Mouse (Mus musculus) liver, embryonic 12.5 days (tissue): ENCODE results near the gene Smim5. TPM values are rescaled to one million over a fixed set of nuclear protein-coding genes. Genes with fewer than 3 reads are reported as not detected.

Source experiments
- ATAC-seq: fragments of 200-750 bp; cut with Nextera tagmentation; 2 replicates; pipeline ENCODE4 v1.8.0; 2017; ENCODE audit warnings: moderate number of reproducible peaks, mild to moderate bottlenecking, moderate library complexity
- H3K27ac ChIP-seq: fragments of 300-500 bp; sonication (generic); 2 replicates; pipeline ENCODE4 v1.5.1; 2016; ENCODE audit warnings: mild to moderate bottlenecking
- H3K27me3 ChIP-seq: fragments of 300-500 bp; sonication (generic); replicated peaks from 2 replicates; pipeline ENCODE4 v1.6.1; 2016; ENCODE audit warnings: mild to moderate bottlenecking, moderate library complexity
- H3K36me3 ChIP-seq: fragments of 300-500 bp; sonication (generic); 2 replicates; pipeline ENCODE4 v1.6.1; 2016; ENCODE audit warnings: mild to moderate bottlenecking, moderate library complexity
- H3K4me1 ChIP-seq: fragments of 300-500 bp; sonication (generic); 2 replicates; pipeline ENCODE4 v1.6.1; 2016
- H3K4me2 ChIP-seq: fragments of 300-500 bp; sonication (generic); 2 replicates; pipeline ENCODE4 v1.6.1; 2016; ENCODE audit warnings: mild to moderate bottlenecking, moderate library complexity
- H3K4me3 ChIP-seq: fragments of 300-500 bp; sonication (generic); 2 replicates; pipeline ENCODE4 v1.5.1; 2016; ENCODE audit warnings: mild to moderate bottlenecking, moderate library complexity
- H3K9ac ChIP-seq: fragments of 300-500 bp; sonication (generic); 2 replicates; pipeline ENCODE4 v1.6.1; 2016; ENCODE audit warnings: mild to moderate bottlenecking, moderate library complexity
- H3K9me3 ChIP-seq: fragments of 300-500 bp; sonication (generic); replicated peaks from 2 replicates; pipeline ENCODE4 v1.6.1; 2016; ENCODE audit warnings: mild to moderate bottlenecking, moderate library complexity
- WGBS: fragments of 180-500 bp; shearing (Covaris S2); methylation state at CpG from one replicate; pipeline ENCODE4 v1.1.7; 2016; ENCODE audit not compliant: insufficient replicate concordance; 5-methylcytosine and 5-hydroxymethylcytosine counted together
- polyA plus RNA-seq: library from polyadenylated mRNA; unstranded; fragments of >200 nt; fragmentation: Nextera tagmentation; extraction: Ambion mirVana; gene quantifications from 2 replicates; pipeline ENCODE4 v1.2.1, GENCODE M21; 2016

The Smim5 gene
- polyA plus RNA-seq, 1 experiment from 2014 or later = 48.9 TPM

DNA sequence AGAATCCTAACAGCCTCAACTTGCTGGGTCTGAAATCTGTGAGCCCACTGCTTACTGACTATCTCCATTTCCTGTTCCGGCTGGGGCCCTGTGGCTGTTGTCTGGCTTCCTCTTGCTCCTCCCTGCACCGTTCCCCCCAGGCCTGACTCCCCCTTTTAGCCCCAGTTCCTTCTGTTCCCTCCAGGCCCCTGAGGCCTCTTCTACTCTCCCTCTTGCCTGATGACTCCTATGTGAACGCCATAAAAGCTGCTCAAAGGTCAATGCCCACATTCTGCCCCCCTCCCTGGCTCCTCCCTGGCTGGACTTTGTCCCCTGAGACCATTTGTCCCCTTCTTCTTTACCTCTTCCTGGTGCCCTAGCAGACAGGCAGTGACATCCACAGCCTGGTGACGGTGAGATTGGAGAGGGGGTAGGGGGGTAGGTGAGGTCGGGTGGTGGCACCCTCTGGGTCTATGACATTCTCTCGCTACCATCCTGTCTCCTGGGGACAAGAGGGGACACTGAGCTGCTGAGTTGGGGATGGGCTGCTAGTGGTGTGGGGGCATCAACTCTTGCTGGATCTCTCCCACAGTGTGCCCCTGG, 22.5 kb upstream of the Smim5 start:
- whole genome bisulfite sequencing = 33% methylated on average over 6 of the region's 6 CpGs
- Histone ChIP-seq H3K4me2 (no peak overlapping the region), H3K4me3 (no peak overlapping the region), H3K9me3 (no peaks in the 10 kb centered on the region), H3K27me3 (peaks cover 39% of the 10 kb centered on the region), H3K4me1 (peaks cover 17% of the 10 kb centered on the region), H3K27ac (no peak overlapping the region), H3K36me3 (no peaks in the 10 kb centered on the region), H3K9ac (no peak overlapping the region)
- no peak for ATAC-seq

DNA sequence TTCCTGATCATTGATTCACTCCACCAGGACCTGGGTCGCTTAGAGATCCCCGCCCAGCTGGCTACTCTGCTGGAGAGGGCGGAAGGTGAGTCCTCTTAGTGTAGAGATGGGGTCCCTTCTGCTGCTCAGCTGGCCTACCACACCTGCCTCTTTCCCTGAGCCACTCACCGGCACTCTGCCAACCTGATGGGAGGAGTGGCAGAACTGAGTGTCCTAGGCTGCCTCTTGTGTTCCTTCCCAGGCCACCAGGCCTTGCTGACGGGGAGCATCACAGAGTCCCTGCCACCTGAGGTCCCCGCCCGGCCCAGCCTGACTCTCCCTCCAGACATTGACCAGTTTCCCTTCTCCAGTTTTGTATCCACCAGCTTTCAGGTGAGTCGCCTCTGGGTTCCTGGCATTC, 21.7 kb upstream of the Smim5 start:
- Histone ChIP-seq H3K27ac (no peak overlapping the region), H3K4me3 (no peak overlapping the region), H3K9ac (no peak overlapping the region), H3K36me3 (no peaks in the 10 kb centered on the region), H3K9me3 (no peaks in the 10 kb centered on the region), H3K4me1 (peaks cover 14% of the 10 kb centered on the region), H3K27me3 (peaks cover 42% of the 10 kb centered on the region), H3K4me2 (no peak overlapping the region)
- ATAC-seq = no peak
- 76% methylated on average over 8 of the region's 8 CpGs for WGBS

GRCm38 (mm10) chr11:115881002-115881401, 18.8 kb upstream of the Smim5 start:
- 23% methylated on average over 5 of the region's 5 CpGs for WGBS
- ATAC-seq = no peak
- H3K9me3 ChIP-seq = no peaks in the 10 kb centered on the region

GRCm38 (mm10) chr11:115883251-115883650, 16.5 kb upstream of the Smim5 start:
- no peak overlapping the region for H3K4me2 ChIP-seq
- H3K4me3 ChIP-seq = no peak overlapping the region
- ATAC-seq = no peak
- H3K36me3 ChIP-seq = no peaks in the 10 kb centered on the region
- H3K27me3 ChIP-seq = peaks cover 71% of the 10 kb centered on the region
- no peak overlapping the region for H3K9ac ChIP-seq
- peaks cover 6% of the 10 kb centered on the region; the same call in 1 of the 2 replicates for H3K4me1 ChIP-seq
- no peak overlapping the region for H3K27ac ChIP-seq
- 33% methylated on average over 17 of the region's 17 CpGs for WGBS
- no peaks in the 10 kb centered on the region for H3K9me3 ChIP-seq

More at GRCm38 (mm10) chr11:115881002-115881401, 18.8 kb upstream of the Smim5 start:
- Histone ChIP-seq H3K27me3 (peaks cover 51% of the 10 kb centered on the region), H3K4me2 (no peak overlapping the region), H3K36me3 (no peaks in the 10 kb centered on the region), H3K4me1 (peaks cover 19% of the 10 kb centered on the region), H3K4me3 (no peak overlapping the region), H3K9ac (no peak overlapping the region), H3K27ac (no peak overlapping the region)

- H3K4me2 ChIP-seq = no peak overlapping the region
- no peak overlapping the region for H3K9ac ChIP-seq
- WGBS = 69% methylated on average over 3 of the region's 3 CpGs
- no peak for ATAC-seq
- peaks cover 6% of the 10 kb centered on the region; the same call in 1 of the 2 replicates for H3K4me1 ChIP-seq
- H3K27ac ChIP-seq = no peak overlapping the region
- H3K4me3 ChIP-seq = no peak overlapping the region
- no peaks in the 10 kb centered on the region for H3K9me3 ChIP-seq
- peaks cover 67% of the 10 kb centered on the region for H3K27me3 ChIP-seq
- H3K36me3 ChIP-seq = no peaks in the 10 kb centered on the region
Measured at GRCm38 (mm10) chr11:115884361-115884760, 15.4 kb upstream of the Smim5 start.

DNA sequence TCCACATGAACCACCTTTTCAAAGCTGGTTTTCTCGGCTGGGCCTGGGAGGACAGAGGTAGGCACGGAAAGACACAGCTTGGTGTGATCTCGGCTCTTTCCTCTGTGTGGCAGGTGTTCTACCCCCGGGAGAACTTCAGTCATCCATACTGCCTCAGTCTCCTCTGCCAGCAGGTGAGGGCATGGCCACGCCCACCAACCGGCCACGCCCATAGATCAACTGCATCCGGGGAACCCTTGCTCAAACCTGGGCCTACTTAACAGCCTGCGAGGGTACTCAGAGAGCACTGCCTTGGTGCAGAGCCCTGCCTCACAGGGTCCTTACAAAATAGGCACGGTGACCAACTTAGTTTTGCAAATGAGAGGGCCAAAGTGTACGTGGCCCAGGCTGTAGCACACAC, 14.5 kb upstream of the Smim5 start:
- no peak for ATAC-seq
- Histone ChIP-seq H3K27ac (no peak overlapping the region), H3K9me3 (no peaks in the 10 kb centered on the region), H3K27me3 (peaks cover 61% of the 10 kb centered on the region), H3K4me3 (no peak overlapping the region), H3K4me1 (peaks cover 6% of the 10 kb centered on the region; the same call in 1 of the 2 replicates), H3K36me3 (no peaks in the 10 kb centered on the region), H3K9ac (no peak overlapping the region), H3K4me2 (no peak overlapping the region)
- WGBS = 62% methylated on average over 11 of the region's 11 CpGs

- peaks cover 59% of the 10 kb centered on the region for H3K27me3 ChIP-seq
- H3K4me2 ChIP-seq = no peak overlapping the region
- H3K9ac ChIP-seq = no peak overlapping the region
- H3K4me1 ChIP-seq = peaks cover 6% of the 10 kb centered on the region; the same call in 1 of the 2 replicates
- WGBS = 83% methylated on average over 11 of the region's 11 CpGs
- no peak overlapping the region for H3K27ac ChIP-seq
- no peak overlapping the region for H3K4me3 ChIP-seq
- no peaks in the 10 kb centered on the region for H3K9me3 ChIP-seq
- no peaks in the 10 kb centered on the region for H3K36me3 ChIP-seq
- no peak for ATAC-seq
Measured at GRCm38 (mm10) chr11:115886446-115886845, 13.3 kb upstream of the Smim5 start.

- peaks cover 44% of the 10 kb centered on the region for H3K27me3 ChIP-seq
- H3K9ac ChIP-seq = no peak overlapping the region
- peaks cover 10% of the 10 kb centered on the region for H3K36me3 ChIP-seq
- no peak overlapping the region for H3K27ac ChIP-seq
- ATAC-seq = no peak
- peaks cover 13% of the 10 kb centered on the region for H3K4me1 ChIP-seq
- WGBS = 71% methylated on average over 5 of the region's 5 CpGs
- H3K9me3 ChIP-seq = no peaks in the 10 kb centered on the region
- no peak overlapping the region for H3K4me2 ChIP-seq
- no peak overlapping the region for H3K4me3 ChIP-seq
Measured at GRCm38 (mm10) chr11:115888020-115888419, 11.7 kb upstream of the Smim5 start.

DNA sequence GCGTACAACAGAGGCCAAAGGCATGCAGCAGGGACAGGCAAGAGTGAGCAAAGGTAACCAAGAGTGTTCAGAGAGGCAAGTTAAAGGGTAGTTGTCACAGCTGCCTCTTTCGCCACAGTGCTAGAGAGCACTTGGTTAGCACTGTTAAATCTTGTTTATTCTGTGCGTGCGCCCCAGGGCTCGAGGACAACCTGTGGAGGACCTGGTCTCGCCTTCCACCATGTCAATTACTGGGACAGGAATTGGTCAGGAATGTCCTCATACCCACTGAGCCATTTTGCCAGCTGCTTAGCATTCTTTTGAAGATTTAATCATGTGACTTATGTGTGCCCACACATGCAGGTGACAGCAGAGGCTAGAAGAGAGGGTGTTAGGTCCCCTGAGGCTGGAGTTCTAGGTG, 10.6 kb upstream of the Smim5 start:
- H3K9me3 ChIP-seq = no peaks in the 10 kb centered on the region
- H3K4me1 ChIP-seq = peaks cover 7% of the 10 kb centered on the region
- no peak overlapping the region for H3K9ac ChIP-seq
- H3K36me3 ChIP-seq = peaks cover 21% of the 10 kb centered on the region
- ATAC-seq = no peak
- peaks cover 32% of the 10 kb centered on the region for H3K27me3 ChIP-seq
- H3K4me2 ChIP-seq = no peak overlapping the region
- no peak overlapping the region for H3K4me3 ChIP-seq
- WGBS = 64% methylated on average over 6 of the region's 6 CpGs
- H3K27ac ChIP-seq = no peak overlapping the region

GRCm38 (mm10) chr11:115892213-115892612, 7.6 kb upstream of the Smim5 start:
- ATAC-seq = no peak
- H3K4me3 ChIP-seq = no peak overlapping the region
- no peak overlapping the region for H3K27ac ChIP-seq
- peaks cover 8% of the 10 kb centered on the region for H3K27me3 ChIP-seq
- H3K4me1 ChIP-seq = peaks cover 7% of the 10 kb centered on the region
- peaks cover 51% of the 10 kb centered on the region for H3K36me3 ChIP-seq
- H3K9me3 ChIP-seq = no peaks in the 10 kb centered on the region
- no peak overlapping the region for H3K9ac ChIP-seq
- no peak overlapping the region for H3K4me2 ChIP-seq
- 63% methylated on average over 6 of the region's 6 CpGs for WGBS

GRCm38 (mm10) chr11:115893071-115893470, 6.7 kb upstream of the Smim5 start:
- 78% methylated on average over 9 of the region's 9 CpGs for WGBS
- no peak overlapping the region for H3K9ac ChIP-seq
- H3K27me3 ChIP-seq = no peaks in the 10 kb centered on the region; the same call in none of the 2 replicates
- H3K36me3 ChIP-seq = peaks cover 51% of the 10 kb centered on the region
- H3K4me3 ChIP-seq = no peak overlapping the region
- no peak overlapping the region for H3K4me2 ChIP-seq
- ATAC-seq = no peak
- H3K4me1 ChIP-seq = peaks cover 12% of the 10 kb centered on the region
- H3K9me3 ChIP-seq = no peaks in the 10 kb centered on the region
- H3K27ac ChIP-seq = no peak overlapping the region

DNA sequence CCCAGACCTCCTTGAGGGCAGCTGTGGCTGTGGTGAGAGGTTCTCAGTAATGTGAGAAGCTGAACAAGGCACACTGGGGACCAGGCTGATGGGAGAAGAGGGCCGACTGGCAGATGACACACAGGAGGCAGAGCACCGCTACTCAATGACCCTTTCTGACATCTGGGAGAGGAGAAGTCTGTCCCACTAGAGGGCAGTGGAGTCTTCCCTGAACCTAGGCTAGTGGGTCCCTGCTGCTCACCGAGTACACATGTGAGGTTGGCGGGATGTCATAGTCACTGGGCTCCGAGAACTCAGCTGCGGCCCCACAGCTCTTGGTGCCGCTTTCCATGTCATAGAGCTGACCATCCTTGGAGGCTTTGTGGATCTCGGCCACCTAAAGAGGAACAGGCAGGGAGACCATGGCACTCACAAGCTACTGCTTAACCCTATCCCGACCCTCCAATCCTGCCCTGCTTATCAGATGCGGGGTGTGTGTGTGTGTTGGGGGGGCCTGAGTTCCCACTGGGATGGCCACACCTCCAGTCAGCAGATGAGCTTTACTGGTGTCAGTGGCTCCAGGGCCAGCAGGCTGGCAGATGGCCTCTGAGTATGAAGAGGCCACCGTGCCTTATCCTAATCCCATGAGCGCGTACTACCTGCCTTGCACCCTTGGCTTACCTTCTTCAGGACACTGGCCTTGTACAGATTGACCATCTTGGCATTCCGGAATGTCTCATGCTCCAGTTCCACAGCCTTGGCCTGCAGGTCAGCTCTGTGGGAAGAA, 4.8 kb upstream of the Smim5 start:
- Histone ChIP-seq H3K9me3 (no peaks in the 10 kb centered on the region), H3K4me3 (no peak overlapping the region), H3K36me3 (peaks cover 51% of the 10 kb centered on the region), H3K4me1 (peaks cover 31% of the 10 kb centered on the region), H3K9ac (no peak overlapping the region), H3K27ac (no peak overlapping the region), H3K27me3 (no peaks in the 10 kb centered on the region; the same call in 1 of the 2 replicates), H3K4me2 (no peak overlapping the region)
- ATAC-seq = no peak
- WGBS = 66% methylated on average over 14 of the region's 14 CpGs
